Mouse (Mus musculus): ENCODE data around the gene Olfr1450.
"Not testable (repeated sequence)": the region's sequence is repeated elsewhere in the genome, so short reads cannot be mapped to it uniquely, and the experiment has no call there.

The Olfr1450 gene

GRCm38 (mm10) chr19:12949958-12950357 is at the start of gene Olfr1450:
Gene Olfr1450 (plus strand): TSS chr19:12950258.
- DNase-seq = no peak

GRCm38 (mm10) chr19:12903643-12904042 is 46.4 kb upstream of the Olfr1450 start, which contains the start of gene Olfr1447:
Gene Olfr1447 (minus strand): TSS chr19:12903743.
- DNase-seq = no peak

DNA sequence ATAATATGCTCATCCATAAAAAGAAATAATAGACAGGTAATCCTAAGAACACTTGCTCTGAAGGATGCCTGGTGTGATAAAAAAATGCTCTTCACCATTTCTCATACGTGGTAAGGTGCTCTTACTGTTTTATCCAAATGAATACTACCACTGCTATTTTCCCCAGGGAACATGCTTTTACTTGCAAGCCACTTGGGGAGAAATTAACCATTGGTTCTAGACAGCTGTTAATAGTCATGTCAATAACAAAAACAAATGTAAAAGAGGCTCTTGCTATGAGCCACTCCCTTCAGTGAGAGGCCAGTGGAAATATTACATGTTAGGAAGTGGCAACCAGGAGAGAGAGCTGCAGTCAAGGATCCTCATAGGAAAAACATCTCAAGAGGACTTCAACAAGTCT is 25.7 kb upstream of the Olfr1450 start, which contains the start of gene Olfr1448:
Olfr1448 (minus strand) TSS at position 101 of the 400 bp plus-strand sequence.
- DNase-seq = no peak

GRCm38 (mm10) chr19:12930540-12930939 is 19.5 kb upstream of the Olfr1450 start, which contains the start of gene Olfr1449:
Gene Olfr1449 (plus strand): TSS chr19:12930840.
- DNase-seq = no peak

DNA sequence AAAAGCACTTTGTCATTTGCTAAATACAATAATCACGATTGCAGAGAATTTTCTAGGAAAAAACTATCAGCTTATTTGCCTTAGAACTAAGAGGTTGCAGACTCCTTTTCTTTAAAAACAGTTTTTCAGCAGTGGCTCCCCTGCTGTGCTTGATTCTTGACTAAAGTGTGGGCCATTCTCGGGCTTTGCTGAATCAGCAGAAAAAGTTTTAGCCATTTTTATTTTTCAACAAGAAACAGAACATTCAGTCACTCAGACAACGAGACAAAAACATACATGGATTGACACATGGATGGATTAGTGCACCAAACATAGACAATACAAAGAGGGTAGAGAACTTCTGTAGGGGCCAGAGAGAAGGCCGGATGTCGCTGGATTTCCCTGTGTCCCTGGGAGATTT is 20.0 kb downstream of the Olfr1450 start:
- DNase-seq = not testable (repeated sequence)

DNA sequence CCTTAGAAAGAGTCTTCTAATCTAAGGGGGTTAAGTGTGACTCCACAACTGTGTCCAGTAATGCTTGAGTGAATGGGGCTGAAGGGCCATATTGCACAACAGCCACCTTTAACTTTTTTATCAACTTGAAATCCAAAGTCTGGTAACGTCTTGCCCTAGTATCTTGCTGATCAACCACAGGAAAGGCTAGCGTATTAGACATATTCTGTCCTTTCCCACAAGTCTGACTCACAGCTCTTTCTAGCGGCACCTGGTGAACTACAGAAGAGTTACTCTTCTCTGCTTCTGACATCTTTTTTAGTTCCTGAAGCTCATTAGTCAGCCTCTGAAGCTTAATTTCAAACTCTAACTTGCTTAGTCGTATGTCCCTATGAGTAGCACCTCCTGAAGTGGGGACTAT is 42.3 kb downstream of the Olfr1450 start:
- not testable (repeated sequence) for DNase-seq

DNA sequence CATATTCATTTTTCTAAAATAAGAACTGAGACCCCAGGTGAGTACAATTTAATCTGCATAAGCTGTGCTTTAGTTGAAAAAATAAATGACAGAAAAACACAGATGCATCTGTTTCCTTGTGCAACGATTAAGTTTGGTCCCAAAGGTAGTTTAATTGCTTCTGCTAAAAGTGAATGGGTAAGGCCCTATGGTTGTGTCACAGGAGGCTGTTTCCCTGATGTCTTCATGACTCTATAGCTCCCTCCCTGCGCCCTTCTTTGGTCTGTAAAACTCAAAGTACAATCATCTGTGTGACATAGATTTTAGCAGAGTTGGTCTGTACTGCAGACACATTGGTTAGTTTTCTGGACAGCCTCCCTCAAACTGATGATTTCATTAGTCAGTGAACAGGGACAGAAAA is 44.7 kb downstream of the Olfr1450 start, which contains the start of gene Olfr1451:
Olfr1451 (plus strand) TSS at position 301 of the 400 bp plus-strand sequence.
- no peak for DNase-seq
